Mouse (Mus musculus): Measurements from ENCODE around the gene Lrrc23.

Lrrc23 gene

DNA sequence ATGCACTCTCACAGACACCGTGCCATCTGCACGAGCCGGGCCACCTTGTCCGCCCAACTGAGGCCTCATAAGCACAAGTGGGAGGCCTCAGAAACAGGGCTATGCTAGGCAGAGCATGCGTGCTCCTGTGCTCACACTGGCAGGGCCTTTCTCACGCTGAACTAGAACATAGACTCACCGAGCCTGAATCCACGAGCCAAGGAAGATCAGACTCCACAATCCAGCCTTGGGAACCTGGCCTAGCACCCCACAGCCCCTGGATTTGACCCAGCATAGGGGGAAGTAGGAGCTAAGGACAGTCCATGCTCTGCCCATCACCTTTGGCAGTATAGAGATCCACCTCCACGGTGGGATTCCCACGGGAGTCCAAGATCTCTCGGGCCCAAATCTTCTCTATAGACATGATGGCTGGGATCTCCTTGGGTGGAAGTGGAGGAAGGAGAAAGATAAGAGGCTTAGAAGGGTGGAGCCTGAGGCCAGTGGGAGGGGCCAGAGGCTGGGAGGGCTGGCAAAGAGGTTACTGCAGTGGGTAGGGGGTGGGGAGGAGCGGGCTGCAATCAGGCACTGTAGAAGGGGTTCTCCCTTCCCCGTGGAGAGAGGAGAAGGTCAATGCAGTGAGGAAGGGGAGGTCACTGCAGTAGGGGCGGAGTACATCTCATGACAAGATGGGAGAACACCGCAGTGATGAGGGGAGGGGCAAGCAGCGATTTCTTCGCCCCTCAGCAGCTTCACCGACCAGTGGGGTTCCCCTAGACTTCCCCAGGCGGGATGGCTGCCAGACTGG is 11.4 kb downstream of the Lrrc23 start:
- no peak for DNase-seq (ENCODE audit: low spot score)

DNA sequence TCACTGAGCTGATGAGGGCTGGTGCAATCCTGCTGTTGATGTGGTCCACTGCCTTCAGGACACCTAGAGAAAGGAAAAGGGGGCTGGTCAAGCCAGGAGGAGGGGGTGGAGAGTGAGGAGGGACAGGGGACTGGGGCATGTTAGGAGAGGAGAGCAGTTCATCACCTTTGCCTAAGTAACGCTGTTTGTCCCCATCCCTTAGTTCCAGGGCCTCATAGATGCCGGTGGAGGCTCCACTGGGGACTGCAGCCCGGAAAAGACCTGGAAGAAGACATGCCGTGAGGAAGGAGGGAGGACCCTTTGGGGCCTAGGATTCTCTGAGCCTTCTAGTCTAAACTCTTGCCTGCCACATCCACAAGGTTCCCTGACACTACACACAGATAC is 12.0 kb downstream of the Lrrc23 start:
- DNase-seq (ENCODE audit: low spot score) = no peak

- no peak for DNase-seq (ENCODE audit: low spot score)
These were observed 13.6 kb downstream of the Lrrc23 start for GRCm38 (mm10) chr6:124765951-124766350.

GRCm38 (mm10) chr6:124759259-124759658 is 20.3 kb downstream of the Lrrc23 start:
- peak; percentile 84 for DNase-seq (ENCODE audit: low spot score)

DNA sequence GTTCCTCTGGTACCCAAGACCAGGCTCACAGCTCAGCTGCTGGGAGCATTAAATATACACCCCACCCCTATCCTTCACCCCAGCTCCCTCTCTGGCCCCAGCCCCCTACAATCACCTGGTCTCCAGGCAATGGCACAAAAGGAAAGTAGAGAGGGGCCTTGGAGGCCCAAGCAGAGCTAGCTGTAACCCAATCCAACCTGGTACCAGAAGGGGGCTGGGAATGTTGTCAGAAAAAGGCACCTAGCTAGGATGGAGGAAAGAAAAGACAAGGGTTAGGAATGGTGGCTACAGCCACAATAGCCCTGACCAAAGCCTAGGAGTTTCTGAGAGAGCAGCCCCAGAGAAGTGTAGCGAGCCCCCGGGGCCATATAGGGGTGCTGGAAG is 20.7 kb downstream of the Lrrc23 start:
- no peak for DNase-seq (ENCODE audit: low spot score)

GRCm38 (mm10) chr6:124757909-124758848 is 21.3 kb downstream of the Lrrc23 start:
- no peak for DNase-seq (ENCODE audit: low spot score)

DNA sequence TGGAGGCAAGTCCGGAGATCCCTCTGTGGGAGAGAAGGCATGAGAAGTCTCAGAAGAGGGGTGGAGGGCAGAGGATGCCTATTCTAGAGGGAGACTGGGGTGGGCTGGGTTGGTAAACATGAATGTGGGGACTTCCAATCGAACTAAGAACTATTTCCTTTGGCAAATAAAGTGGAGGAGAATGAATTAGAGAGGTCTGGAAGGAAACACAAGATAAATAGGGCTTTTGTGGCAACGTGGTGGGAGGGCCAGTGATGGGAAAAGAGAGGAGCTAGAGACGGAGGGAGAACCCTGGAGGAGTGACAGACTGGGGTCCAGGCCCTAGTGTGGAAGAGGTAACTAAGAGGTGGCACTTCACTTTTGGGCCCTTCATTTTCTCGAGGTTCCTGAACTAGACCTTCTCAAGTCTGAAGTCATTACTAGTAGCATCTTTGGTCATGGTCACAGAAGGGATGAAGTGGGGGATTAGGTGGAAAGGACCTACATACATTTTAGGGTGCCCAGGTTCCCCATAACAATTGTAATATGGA is 22.1 kb downstream of the Lrrc23 start:
- no peak for DNase-seq (ENCODE audit: low spot score)

GRCm38 (mm10) chr6:124756652-124757350 is 22.7 kb downstream of the Lrrc23 start:
- peak; percentile 76 for DNase-seq (ENCODE audit: low spot score)

GRCm38 (mm10) chr6:124755831-124756595 is 23.5 kb downstream of the Lrrc23 start, which contains the start of the genes Gm45234 and Atn1:
TSS of gene Gm45234 (minus strand) at chr6:124756021.
TSS of gene Atn1 (minus strand) at chr6:124756524.
- peak; percentile 61 for DNase-seq (ENCODE audit: low spot score)

DNA sequence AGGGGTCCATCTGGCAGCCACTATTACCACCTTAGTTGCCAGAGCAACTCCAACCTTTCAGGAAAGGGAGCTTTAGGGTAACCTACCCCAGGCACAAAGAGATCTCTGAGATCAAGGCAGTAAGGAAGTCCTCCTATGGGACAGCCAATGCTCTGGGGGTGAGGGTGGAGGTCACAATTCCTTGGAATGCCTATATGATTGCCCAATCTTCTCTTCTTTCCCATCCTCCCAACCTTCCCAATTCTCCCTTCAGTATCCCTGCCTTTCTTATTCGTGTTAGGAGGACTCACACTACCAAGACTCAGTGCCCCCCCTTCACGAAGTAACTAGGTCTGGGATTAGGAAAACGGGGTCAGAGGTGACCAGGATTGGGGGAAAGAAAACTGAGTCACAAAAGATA is 24.2 kb downstream of the Lrrc23 start:
- DNase-seq (ENCODE audit: low spot score) = no peak

- no peak for DNase-seq (ENCODE audit: low spot score)
These were observed 25.7 kb downstream of the Lrrc23 start for GRCm38 (mm10) chr6:124753861-124754260.

GRCm38 (mm10) chr6:124750405-124750804 is 29.1 kb downstream of the Lrrc23 start:
- no peak for DNase-seq (ENCODE audit: low spot score)

- no peak for DNase-seq (ENCODE audit: low spot score)
These were observed 32.6 kb downstream of the Lrrc23 start for GRCm38 (mm10) chr6:124746654-124747632.

- DNase-seq (ENCODE audit: low spot score) = no peak
These were observed 33.3 kb downstream of the Lrrc23 start for GRCm38 (mm10) chr6:124746296-124746605.

- peak; percentile 88 for DNase-seq (ENCODE audit: low spot score)
These were observed 33.8 kb downstream of the Lrrc23 start for GRCm38 (mm10) chr6:124745490-124746295.

GRCm38 (mm10) chr6:124744755-124745321 is 34.7 kb downstream of the Lrrc23 start:
- no peak for DNase-seq (ENCODE audit: low spot score)

GRCm38 (mm10) chr6:124743647-124744046 is 35.9 kb downstream of the Lrrc23 start:
- DNase-seq (ENCODE audit: low spot score) = no peak

- DNase-seq (ENCODE audit: low spot score) = no peak
These were observed 36.5 kb downstream of the Lrrc23 start for GRCm38 (mm10) chr6:124742839-124743514.

Data from urinary bladder, postnatal 25 days (tissue).